Mouse (Mus musculus): ENCODE results near the gene Grb2.

The Grb2 gene

DNA sequence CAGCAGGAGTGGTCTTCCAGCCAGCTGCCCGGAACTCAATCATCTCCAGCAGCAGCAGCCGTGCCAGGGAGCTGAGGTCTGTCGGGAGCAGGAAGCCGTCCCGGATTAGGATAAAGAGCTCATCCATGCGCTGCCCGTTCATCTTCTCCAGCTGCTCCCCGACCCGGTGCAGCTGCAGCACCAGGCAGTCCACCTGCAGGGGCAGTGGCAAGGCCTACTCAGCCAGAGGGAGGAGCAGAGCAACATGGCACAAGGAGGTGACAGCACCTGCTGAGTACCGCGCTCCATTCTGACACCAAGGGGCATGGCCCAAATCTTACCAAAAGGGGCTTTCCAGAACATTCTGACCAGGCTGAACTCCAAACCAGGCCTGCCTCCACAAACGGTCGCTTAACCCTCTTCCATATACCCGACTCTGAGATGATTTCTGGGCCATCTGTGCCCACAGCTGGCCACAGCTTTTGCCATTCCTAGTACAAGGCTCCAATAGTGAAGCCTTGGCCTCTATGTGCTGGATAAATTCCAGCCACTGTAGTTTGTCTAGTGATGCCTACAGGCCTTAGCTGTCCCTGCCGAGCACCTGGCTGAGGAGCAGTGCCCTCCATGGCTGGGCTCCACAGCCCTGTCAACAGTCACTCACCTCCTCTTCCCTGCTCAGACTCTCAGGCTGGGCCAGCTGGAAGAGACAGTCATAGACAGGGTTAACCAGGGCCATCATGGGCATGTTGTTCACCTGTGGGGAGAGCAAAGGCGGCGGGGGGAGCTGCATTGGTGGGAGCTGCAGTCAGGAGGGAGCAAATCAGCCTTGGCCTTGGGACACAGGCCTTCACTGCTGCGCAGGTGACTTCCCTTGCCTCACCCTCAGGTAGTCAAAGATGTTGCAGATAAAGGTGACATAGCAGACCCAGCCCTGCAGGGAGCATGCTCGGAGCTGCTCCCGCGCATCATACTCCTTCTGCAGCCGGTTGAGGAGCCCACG lies 99.7 kb downstream of the Grb2 start:
- in situ Hi-C loops (cut with MboI), result no loop called here

GRCm38 (mm10) chr11:115606733-115607132 lies 101.7 kb downstream of the Grb2 start:
- in situ Hi-C loops (cut with MboI), result no loop called here

DNA sequence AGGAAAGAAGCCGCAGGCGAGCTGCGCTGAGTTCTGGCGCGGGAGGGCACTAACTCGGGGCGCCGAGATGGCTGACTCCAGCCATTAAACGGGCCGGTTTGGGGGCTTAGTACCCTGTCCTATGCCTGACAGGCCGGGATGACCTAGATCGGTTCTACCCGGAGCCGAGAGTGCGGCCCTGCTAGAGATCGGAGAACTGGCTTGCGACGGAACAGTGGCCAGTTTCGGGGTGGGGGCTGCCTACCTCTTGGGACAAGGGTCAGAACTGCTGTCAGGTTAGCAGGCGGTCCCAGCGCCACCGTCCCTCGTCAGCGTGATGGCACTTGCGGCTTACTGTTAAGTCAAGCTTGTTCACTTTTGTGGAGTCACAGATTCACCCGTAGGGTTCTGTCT lies 104.1 kb downstream of the Grb2 start:
- in situ Hi-C loops (cut with MboI), result no loop called here

DNA sequence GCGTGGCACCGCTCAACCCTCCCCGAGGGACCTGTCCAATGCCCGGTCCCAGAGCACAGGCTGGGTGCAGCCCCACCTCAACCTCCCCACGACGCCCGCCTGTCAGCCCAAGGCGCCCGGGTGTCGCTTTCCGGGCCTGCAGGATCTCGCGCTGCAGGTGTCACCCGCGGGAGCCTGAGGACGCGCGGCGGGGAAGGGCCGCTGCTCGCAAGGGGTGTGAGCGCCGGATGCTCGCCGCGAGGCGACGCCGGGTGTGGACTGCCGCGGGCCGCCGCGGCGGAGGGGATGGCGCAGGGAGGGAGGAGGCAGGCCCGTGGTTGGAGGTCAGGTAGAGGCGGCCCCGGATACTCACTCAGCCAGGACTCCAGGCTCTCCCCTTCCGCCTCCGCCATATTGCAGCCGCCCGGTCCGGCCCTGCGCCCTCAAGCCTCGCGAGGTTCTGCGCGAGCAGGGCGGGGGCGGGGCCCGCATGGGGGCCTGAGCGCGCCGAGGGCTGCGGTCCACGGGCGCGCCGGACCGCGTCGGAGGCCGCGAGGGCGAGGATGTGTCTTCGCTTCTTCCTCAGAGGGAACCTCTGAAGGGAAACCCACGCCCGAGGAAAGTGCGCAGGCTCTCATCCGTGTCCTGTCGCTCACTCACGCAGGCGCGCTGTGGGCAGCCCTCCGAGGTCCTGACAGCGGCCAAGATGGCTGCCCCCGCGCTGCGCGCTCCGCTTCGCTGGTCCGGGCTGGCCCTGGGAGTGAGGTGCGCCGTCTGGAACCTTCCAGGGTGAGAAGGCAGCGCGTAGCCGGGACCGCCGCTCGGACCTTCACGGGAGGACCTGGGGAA lies 104.7 kb downstream of the Grb2 start, which contains the start of the genes Mrps7 and Gga3:
Mrps7 (plus strand) TSS at position 450 of the 828 bp plus-strand sequence.
Gga3 (minus strand) TSS at position 576 of the 828 bp plus-strand sequence.
- in situ Hi-C loops (cut with MboI), result no loop called here

DNA sequence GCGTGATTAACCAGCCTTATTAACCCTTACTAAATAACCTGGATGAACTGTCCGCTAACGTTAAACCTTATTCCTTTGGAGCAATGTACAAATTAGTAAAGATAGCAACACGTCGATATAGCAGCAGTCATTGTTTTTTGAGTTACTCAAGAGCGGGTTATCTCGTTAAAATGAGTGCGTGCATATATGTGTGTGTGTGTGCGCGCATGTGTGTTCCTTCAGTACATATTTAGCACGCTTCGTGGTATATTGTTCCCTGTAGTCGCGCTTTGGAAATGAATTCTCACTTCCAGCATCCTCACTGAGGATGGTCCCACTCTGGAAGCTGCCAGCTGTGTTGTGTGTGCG lies 105.3 kb downstream of the Grb2 start:
- in situ Hi-C loops (cut with MboI), result no loop called here

GRCm38 (mm10) chr11:115601174-115601573 lies 107.2 kb downstream of the Grb2 start:
- in situ Hi-C loops (cut with MboI), result no loop called here

- in situ Hi-C loops (cut with MboI), result no loop called here
Measured at GRCm38 (mm10) chr11:115600743-115601142, 107.7 kb downstream of the Grb2 start.

DNA sequence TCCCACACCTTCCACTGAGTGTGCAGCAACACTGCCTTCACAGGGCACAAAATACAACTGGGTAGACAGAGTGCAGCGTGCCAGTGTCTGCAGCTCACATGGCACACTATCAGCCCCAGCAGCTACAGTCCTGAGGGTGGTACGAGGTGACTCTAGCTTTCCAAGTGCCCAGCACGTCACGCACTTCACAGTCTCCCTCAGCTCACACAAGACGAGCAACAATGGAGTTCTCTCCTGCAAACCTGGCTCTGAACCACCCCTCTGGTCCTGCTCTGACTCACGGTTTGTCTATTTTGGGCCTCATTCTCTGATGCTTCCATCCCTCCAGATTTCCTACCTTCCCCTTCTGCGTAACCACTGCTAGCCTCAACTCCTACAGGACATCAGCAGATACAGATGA lies 108.7 kb downstream of the Grb2 start:
- in situ Hi-C loops (cut with MboI), result no loop called here

DNA sequence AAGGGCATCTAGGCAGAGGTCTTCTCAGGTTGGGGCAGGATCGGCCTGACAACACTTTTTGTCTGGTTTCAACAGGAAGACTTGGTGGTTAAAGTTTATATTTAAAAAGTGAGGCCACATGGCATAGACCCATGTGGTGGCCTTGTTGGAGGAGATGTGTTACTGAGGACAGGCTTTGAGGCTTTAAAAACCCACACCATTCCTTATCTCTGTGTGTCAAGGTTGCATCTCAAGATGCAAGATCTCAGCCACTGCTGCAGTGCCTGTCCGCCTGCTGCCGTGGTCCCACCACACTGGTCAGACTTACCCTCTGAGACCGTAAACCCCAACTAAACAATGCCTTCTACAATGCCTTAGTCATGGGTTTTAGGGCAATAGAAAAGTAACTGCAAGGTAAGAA lies 110.1 kb downstream of the Grb2 start:
- in situ Hi-C loops (cut with MboI), result no loop called here

- in situ Hi-C loops (cut with MboI), result no loop called here
Measured at GRCm38 (mm10) chr11:115595209-115595608, 113.2 kb downstream of the Grb2 start.
